Mouse (Mus musculus) limb, embryonic 15.5 days (tissue): Measurements from ENCODE around the gene Olfr629. TPM values are rescaled to one million over a fixed set of nuclear protein-coding genes. Genes with fewer than 3 reads are reported as not detected.

Experiments
- ATAC-seq: fragments of 200-750 bp; cut with Nextera tagmentation; 2 replicates; pipeline ENCODE4 v1.8.0; 2017; ENCODE audit warnings: low read depth, moderate TSS enrichment; ENCODE audit not compliant: insufficient number of reproducible peaks, low FRiP score, low TSS enrichment
- H3K27ac ChIP-seq: fragments of 300-500 bp; sonication (generic); 2 replicates; pipeline ENCODE4 v1.5.1; 2015; ENCODE audit warnings: moderate library complexity, mild to moderate bottlenecking, inconsistent platforms
- H3K27me3 ChIP-seq: fragments of 300-500 bp; sonication (generic); 2 replicates; pipeline ENCODE4 v1.6.1; 2015; ENCODE audit warnings: inconsistent platforms
- H3K36me3 ChIP-seq: fragments of 300-500 bp; sonication (generic); 2 replicates; pipeline ENCODE4 v1.6.1; 2015; ENCODE audit warnings: inconsistent platforms
- H3K4me1 ChIP-seq: fragments of 300-500 bp; sonication (generic); 2 replicates; pipeline ENCODE4 v1.6.1; 2015; ENCODE audit warnings: inconsistent platforms
- H3K4me2 ChIP-seq: fragments of 300-500 bp; sonication (generic); 2 replicates; pipeline ENCODE4 v1.6.1; 2015; ENCODE audit warnings: mild to moderate bottlenecking, inconsistent platforms
- H3K4me3 ChIP-seq: fragments of 300-500 bp; sonication (generic); 2 replicates; pipeline ENCODE4 v1.5.1; 2015; ENCODE audit warnings: mild to moderate bottlenecking, inconsistent platforms
- H3K9ac ChIP-seq: fragments of 300-500 bp; sonication (generic); 2 replicates; pipeline ENCODE4 v1.6.1; 2015; ENCODE audit warnings: inconsistent platforms
- H3K9me3 ChIP-seq: fragments of 300-500 bp; sonication (generic); 2 replicates; pipeline ENCODE4 v1.6.1; 2016; ENCODE audit warnings: inconsistent platforms
- WGBS: fragments of 180-500 bp; shearing (Covaris S2); methylation state at CpG from one replicate; pipeline ENCODE4 v1.1.7; 2015; 5-methylcytosine and 5-hydroxymethylcytosine counted together
- polyA plus RNA-seq: library from polyadenylated mRNA; unstranded; fragments of >200 nt; fragmentation: Nextera tagmentation; extraction: Ambion mirVana; gene quantifications from 2 replicates; pipeline ENCODE4 v1.2.1, GENCODE M21; 2015

Gene Olfr629
- polyA plus RNA-seq, 1 experiment from 2014 or later: not detected

- H3K4me3 ChIP-seq: no peak overlapping the region
- no peak for ATAC-seq
- no peaks in the 10 kb centered on the region for H3K9me3 ChIP-seq
- H3K4me2 ChIP-seq: no peak overlapping the region
- H3K9ac ChIP-seq: no peak overlapping the region
- H3K27me3 ChIP-seq: no peaks in the 10 kb centered on the region
- H3K36me3 ChIP-seq: no peaks in the 10 kb centered on the region
- no peaks in the 10 kb centered on the region for H3K4me1 ChIP-seq
- 40% methylated on average over 2 of the region's 2 CpGs for WGBS
- H3K27ac ChIP-seq: no peak overlapping the region
Observed at GRCm38 (mm10) chr7:103712024-103712423, 32.7 kb downstream of the Olfr629 start.

- no peaks in the 10 kb centered on the region for H3K4me1 ChIP-seq
- no peaks in the 10 kb centered on the region for H3K36me3 ChIP-seq
- no peak overlapping the region for H3K4me3 ChIP-seq
- 88% methylated on average over 4 of the region's 4 CpGs for WGBS
- H3K27ac ChIP-seq: no peak overlapping the region
- H3K9ac ChIP-seq: no peak overlapping the region
- no peak overlapping the region for H3K4me2 ChIP-seq
- no peaks in the 10 kb centered on the region for H3K9me3 ChIP-seq
- ATAC-seq: no peak
- H3K27me3 ChIP-seq: no peaks in the 10 kb centered on the region
Observed at GRCm38 (mm10) chr7:103699469-103699868, 45.3 kb downstream of the Olfr629 start.

Other genes with a start within 250 kb of the Olfr629 start
- not detected in 2 replicates for gene Olfr609, start 246.9 kb downstream of the Olfr629 start, polyA plus RNA-seq
- gene Olfr610, start 232.8 kb downstream of the Olfr629 start, polyA plus RNA-seq: not detected in 2 replicates
- gene Olfr611, start 224.1 kb downstream of the Olfr629 start, polyA plus RNA-seq: not detected in 2 replicates
- gene Olfr612, start 202.2 kb downstream of the Olfr629 start, polyA plus RNA-seq: not detected in 2 replicates
- not detected in 2 replicates for gene Olfr613, start 196.9 kb downstream of the Olfr629 start, polyA plus RNA-seq
- not detected in 2 replicates for gene Olfr615, start 188.9 kb downstream of the Olfr629 start, polyA plus RNA-seq
- not detected in 2 replicates for gene Olfr616, start 175.8 kb downstream of the Olfr629 start, polyA plus RNA-seq
- not detected in 2 replicates for gene Olfr617, start 171.9 kb downstream of the Olfr629 start, polyA plus RNA-seq
- 0.04 TPM in 1 of 2 replicates, not detected in the other for gene Olfr618, start 154.8 kb downstream of the Olfr629 start, polyA plus RNA-seq
- not detected in 2 replicates for gene Olfr619, start 144.4 kb downstream of the Olfr629 start, polyA plus RNA-seq
- gene Olfr620, start 132.4 kb downstream of the Olfr629 start, polyA plus RNA-seq: not detected in 2 replicates
- not detected in 2 replicates for gene Olfr622, start 102.2 kb downstream of the Olfr629 start, polyA plus RNA-seq
- not detected in 2 replicates for gene Olfr623, start 81.2 kb downstream of the Olfr629 start, polyA plus RNA-seq
- gene Olfr624, start 73.8 kb downstream of the Olfr629 start, polyA plus RNA-seq: 0.02 and 0.03 TPM in 2 replicates
- gene Olfr625-ps1, start 62.2 kb downstream of the Olfr629 start, polyA plus RNA-seq: not detected in 2 replicates
- not detected in 2 replicates for gene Olfr243, start 30.3 kb downstream of the Olfr629 start, polyA plus RNA-seq
- gene Olfr628, start 14.6 kb downstream of the Olfr629 start, polyA plus RNA-seq: not detected in 2 replicates
- not detected in 2 replicates for gene Olfr630, start 12.4 kb upstream of the Olfr629 start, polyA plus RNA-seq
- not detected in 2 replicates for gene Olfr69, start 26.7 kb upstream of the Olfr629 start, polyA plus RNA-seq
- not detected in 2 replicates for gene Olfr68, start 34.8 kb upstream of the Olfr629 start, polyA plus RNA-seq
- gene Olfr67, start 46.9 kb upstream of the Olfr629 start, polyA plus RNA-seq: not detected in 2 replicates
- 3,412 and 3,951 TPM in 2 replicates for gene Hbb-bt, start 69.1 kb upstream of the Olfr629 start, polyA plus RNA-seq
- gene Hbb-bs, start 83.2 kb upstream of the Olfr629 start, polyA plus RNA-seq: 10,346 and 10,923 TPM in 2 replicates
- gene Hbb-bh2, start 95.6 kb upstream of the Olfr629 start, polyA plus RNA-seq: not detected in 2 replicates
- gene Hbb-bh1, start 98.2 kb upstream of the Olfr629 start, polyA plus RNA-seq: 3.2 and 5.3 TPM in 2 replicates
- gene Hbb-y, start 108.3 kb upstream of the Olfr629 start, polyA plus RNA-seq: 236 and 533 TPM in 2 replicates
- not detected in 2 replicates for gene Olfr66, start 141.3 kb upstream of the Olfr629 start, polyA plus RNA-seq
- not detected in 2 replicates for gene Olfr64, start 149.5 kb upstream of the Olfr629 start, polyA plus RNA-seq
- not detected in 2 replicates for gene Olfr65, start 158.5 kb upstream of the Olfr629 start, polyA plus RNA-seq
- gene Olfr631, start 183.9 kb upstream of the Olfr629 start, polyA plus RNA-seq: not detected in 2 replicates
- not detected in 2 replicates for gene Olfr632, start 189.4 kb upstream of the Olfr629 start, polyA plus RNA-seq
- gene Olfr633, start 199.5 kb upstream of the Olfr629 start, polyA plus RNA-seq: not detected in 2 replicates
- gene Olfr635, start 226.2 kb upstream of the Olfr629 start, polyA plus RNA-seq: not detected in 2 replicates